Mouse (Mus musculus): ENCODE measurements around the gene Otoa. TPM values are rescaled to one million over a fixed set of nuclear protein-coding genes. Genes with fewer than 3 reads are reported as not detected.

Otoa gene
- polyA plus RNA-seq, 1 experiment from 2014 or later: not detected

DNA sequence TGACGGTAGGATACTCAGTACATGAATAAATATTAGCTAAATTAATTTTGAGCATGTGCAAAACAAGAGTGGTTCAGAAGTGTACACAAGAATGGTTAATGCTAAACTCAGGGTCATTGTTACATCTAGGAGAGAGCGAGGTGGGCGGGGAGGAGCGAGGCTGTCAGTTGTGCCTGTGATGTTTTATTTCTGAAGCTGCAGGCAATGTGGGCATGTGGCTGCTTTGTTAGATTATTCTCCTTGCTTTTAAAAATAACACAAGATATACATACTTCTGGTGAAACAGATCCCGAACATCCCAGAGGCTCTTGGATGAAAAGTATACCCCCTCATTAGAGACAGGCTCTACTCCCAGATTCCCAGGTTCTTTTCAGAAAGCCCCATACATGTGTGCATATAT lies 59.8 kb downstream of the Otoa start:
- Histone ChIP-seq H3K27me3 (no peaks in the 10 kb centered on the region), H3K4me2 (no peak overlapping the region), H3K36me3 (no peaks in the 10 kb centered on the region), H3K9ac (no peak overlapping the region), H3K27ac (no peak overlapping the region), H3K9me3 (no peaks in the 10 kb centered on the region), H3K4me1 (no peaks in the 10 kb centered on the region), H3K4me3 (no peak overlapping the region)
- WGBS: 74% methylated on average over 5 of the region's 5 CpGs
- no peak for ATAC-seq (ENCODE audit: borderline replicate concordance, extremely low read depth, low FRiP score, low TSS enrichment)

DNA sequence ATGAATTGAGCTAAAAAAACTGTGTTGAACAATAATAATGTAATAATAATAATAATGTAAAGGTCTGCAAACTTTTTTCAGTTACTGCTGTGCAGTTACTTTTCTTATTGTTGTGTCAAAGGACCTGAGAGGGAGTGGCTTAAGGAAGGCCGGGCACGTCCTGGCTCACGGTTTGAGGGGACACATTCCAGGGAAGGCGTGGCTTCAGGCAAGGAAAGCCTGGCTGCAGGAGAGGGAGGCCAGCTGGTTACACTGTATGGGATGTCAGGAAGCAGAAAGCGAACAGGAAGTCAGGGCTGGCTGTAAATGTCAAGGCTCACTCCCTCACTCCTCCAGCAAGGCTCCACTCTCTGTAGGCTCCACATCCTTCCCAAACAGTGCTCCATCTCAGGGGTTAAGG lies 69.2 kb downstream of the Otoa start:
- WGBS: 68% methylated on average over 5 of the region's 5 CpGs

DNA sequence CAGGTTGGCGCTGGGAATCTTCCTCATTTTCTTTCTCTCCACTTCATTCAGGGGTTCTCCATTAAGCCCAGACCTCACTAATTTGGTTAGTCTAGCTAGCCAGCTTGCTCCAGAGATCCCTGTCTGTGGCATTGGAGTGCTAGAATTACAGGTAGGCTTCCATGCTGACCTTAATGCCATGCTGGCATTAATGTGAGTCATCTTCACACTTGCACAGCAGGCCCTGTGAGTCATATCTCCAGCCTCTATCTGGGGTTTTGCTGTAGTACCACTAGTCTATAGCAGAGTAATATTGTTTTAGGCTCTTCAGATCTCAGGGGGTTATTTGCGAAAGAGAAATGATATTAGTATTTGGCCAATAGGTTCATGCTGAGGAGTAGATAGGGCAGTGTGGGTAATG lies 70.7 kb downstream of the Otoa start:
- Histone ChIP-seq H3K4me1 (no peaks in the 10 kb centered on the region), H3K27me3 (no peaks in the 10 kb centered on the region), H3K4me2 (no peak overlapping the region), H3K36me3 (no peaks in the 10 kb centered on the region), H3K9me3 (no peaks in the 10 kb centered on the region), H3K9ac (no peak overlapping the region), H3K27ac (no peak overlapping the region), H3K4me3 (no peak overlapping the region)
- no peak for ATAC-seq (ENCODE audit: borderline replicate concordance, extremely low read depth, low FRiP score, low TSS enrichment)
- 83% methylated on average over 2 of the region's 2 CpGs for WGBS

More for the DNA sequence above, 69.2 kb downstream of the Otoa start:
- Histone ChIP-seq H3K4me2 (no peak overlapping the region), H3K4me3 (no peak overlapping the region), H3K4me1 (no peaks in the 10 kb centered on the region), H3K27me3 (no peaks in the 10 kb centered on the region), H3K27ac (no peak overlapping the region), H3K36me3 (no peaks in the 10 kb centered on the region), H3K9ac (no peak overlapping the region), H3K9me3 (no peaks in the 10 kb centered on the region)
- no peak for ATAC-seq (ENCODE audit: borderline replicate concordance, extremely low read depth, low FRiP score, low TSS enrichment)

DNA sequence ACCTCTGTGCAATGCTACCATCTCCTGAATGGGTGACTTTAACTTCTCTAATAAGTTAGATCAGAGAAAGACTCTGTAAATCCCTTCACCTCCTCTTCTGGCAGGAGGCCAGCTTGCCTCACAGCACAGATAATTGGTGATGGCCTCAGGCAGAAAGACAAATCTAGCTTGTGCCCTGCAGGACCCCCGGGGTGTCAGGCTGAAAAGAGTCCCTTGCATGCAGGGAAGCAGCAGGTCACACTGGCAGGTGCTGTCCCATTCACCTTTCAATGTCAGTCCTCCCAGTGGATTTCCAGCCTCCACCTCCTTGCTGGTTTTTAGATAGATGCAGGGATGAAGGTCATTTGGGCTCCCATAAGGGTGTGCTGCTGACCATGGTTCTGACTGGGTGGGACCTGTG lies 84.2 kb downstream of the Otoa start:
- no peak for ATAC-seq (ENCODE audit: borderline replicate concordance, extremely low read depth, low FRiP score, low TSS enrichment)
- no peaks in the 10 kb centered on the region for H3K9me3 ChIP-seq
- no peaks in the 10 kb centered on the region for H3K27me3 ChIP-seq
- WGBS: 41% methylated on average over 1 of the region's 1 CpGs
- H3K36me3 ChIP-seq: no peaks in the 10 kb centered on the region
- H3K4me3 ChIP-seq: no peak overlapping the region
- no peaks in the 10 kb centered on the region for H3K4me1 ChIP-seq
- no peak overlapping the region for H3K9ac ChIP-seq
- no peak overlapping the region for H3K27ac ChIP-seq
- H3K4me2 ChIP-seq: no peak overlapping the region

DNA sequence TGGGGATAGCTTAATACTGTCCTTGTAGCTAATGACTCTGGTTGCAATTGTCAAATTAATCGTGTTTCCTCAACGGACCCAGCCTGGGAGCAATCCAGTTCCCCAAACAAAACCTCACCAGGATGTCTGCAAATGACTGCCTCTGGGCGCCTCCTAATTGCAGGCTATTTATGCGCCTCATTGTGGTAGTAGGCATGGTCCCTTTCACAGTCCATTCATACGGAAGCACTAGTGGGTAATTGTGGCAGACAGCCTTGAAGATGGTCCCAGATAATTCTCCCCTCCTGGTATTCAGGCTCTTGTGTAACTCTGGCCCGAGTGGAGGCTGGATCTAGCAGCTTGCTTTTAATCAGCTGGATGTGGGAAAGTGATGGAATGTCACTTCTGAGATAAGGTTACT lies 90.4 kb downstream of the Otoa start:
- 21% methylated on average over 6 of the region's 6 CpGs for WGBS
- Histone ChIP-seq H3K4me1 (no peaks in the 10 kb centered on the region), H3K36me3 (no peaks in the 10 kb centered on the region), H3K9ac (no peak overlapping the region), H3K4me2 (no peak overlapping the region), H3K27me3 (no peaks in the 10 kb centered on the region), H3K27ac (no peak overlapping the region), H3K9me3 (no peaks in the 10 kb centered on the region), H3K4me3 (no peak overlapping the region)
- no peak for ATAC-seq (ENCODE audit: borderline replicate concordance, extremely low read depth, low FRiP score, low TSS enrichment)

DNA sequence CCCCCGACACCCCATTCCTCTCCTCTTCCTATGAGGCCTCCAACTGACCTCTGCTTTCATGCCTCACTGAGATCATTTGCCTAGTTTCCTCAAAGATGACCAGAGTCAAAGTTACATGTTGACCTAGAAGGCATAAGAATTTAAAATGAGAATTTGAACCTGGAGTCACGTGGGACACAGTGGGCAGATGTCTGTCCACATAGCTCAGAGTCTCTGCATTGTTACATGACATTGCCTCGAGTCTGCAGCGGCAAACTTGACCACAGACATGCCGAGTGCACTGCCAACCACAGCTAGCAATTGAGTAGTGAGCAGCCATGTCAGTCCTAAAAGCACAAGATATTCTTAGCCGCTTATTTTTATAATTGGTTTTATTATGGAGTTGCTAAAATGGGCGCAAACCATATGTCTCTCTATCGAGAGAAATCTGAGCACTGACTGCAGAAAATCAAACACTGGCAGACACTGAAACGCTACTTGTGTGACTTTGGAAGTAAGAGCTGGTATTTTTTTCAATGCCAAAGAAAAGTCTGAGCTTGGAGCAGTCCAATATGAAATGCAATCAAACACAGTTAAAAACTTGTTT lies 105.8 kb downstream of the Otoa start:
- Histone ChIP-seq H3K36me3 (no peaks in the 10 kb centered on the region), H3K9me3 (no peaks in the 10 kb centered on the region), H3K4me2 (no peak overlapping the region), H3K27me3 (no peaks in the 10 kb centered on the region), H3K27ac (no peak overlapping the region), H3K4me3 (no peak overlapping the region), H3K9ac (no peak overlapping the region), H3K4me1 (no peaks in the 10 kb centered on the region)
- WGBS: 76% methylated on average over 9 of the region's 9 CpGs
- ATAC-seq (ENCODE audit: borderline replicate concordance, extremely low read depth, low FRiP score, low TSS enrichment): no peak

DNA sequence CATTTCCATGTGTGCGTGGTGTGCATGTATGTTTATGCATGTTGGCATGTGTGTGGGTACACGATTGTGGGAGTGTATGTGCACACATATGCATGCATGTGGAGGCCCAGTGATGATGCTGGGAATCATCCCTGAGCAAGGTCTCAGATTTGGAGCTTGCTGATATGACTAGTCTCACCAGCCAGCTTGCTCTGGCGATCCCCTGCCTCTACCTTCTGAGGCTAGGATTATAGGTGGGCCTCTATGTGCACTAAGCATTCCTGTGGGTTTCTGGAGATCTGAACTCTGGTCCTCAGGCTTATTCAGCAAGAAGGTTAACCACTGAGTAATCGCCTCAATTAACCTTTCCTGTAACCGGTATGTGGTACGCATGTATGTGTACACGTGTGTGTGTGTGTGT lies 107.5 kb downstream of the Otoa start:
- H3K4me3 ChIP-seq: no peak overlapping the region
- H3K9ac ChIP-seq: no peak overlapping the region
- no peaks in the 10 kb centered on the region for H3K36me3 ChIP-seq
- H3K9me3 ChIP-seq: no peaks in the 10 kb centered on the region
- ATAC-seq (ENCODE audit: borderline replicate concordance, extremely low read depth, low FRiP score, low TSS enrichment): no peak
- 84% methylated on average over 7 of the region's 7 CpGs for WGBS
- no peak overlapping the region for H3K4me2 ChIP-seq
- no peak overlapping the region for H3K27ac ChIP-seq
- no peaks in the 10 kb centered on the region for H3K4me1 ChIP-seq
- no peaks in the 10 kb centered on the region for H3K27me3 ChIP-seq

DNA sequence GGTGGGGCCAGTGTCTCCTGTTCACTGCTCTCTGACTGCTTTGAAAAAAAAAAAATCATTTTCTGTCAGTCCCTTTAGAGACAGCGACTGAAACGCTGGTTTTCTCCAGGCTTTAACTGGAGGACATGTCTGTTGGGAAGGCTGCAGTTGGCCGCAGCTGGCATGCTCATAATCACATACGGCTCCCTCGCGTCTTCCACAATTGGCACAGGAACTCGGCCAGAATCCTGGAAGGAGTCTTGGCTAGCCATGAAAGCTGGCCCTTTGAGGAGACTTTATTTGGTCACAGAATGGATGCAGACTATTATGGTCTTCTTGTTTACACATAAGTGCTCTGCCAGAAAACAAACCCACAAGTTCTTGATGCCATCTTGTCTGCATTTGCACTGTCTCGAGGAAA lies 117.5 kb downstream of the Otoa start:
- Histone ChIP-seq H3K4me3 (no peak overlapping the region), H3K27me3 (no peaks in the 10 kb centered on the region), H3K9me3 (no peaks in the 10 kb centered on the region), H3K9ac (no peak overlapping the region), H3K4me2 (no peak overlapping the region), H3K4me1 (no peaks in the 10 kb centered on the region), H3K36me3 (no peaks in the 10 kb centered on the region), H3K27ac (no peak overlapping the region)
- whole genome bisulfite sequencing: 67% methylated on average over 8 of the region's 8 CpGs
- no peak for ATAC-seq (ENCODE audit: borderline replicate concordance, extremely low read depth, low FRiP score, low TSS enrichment)

DNA sequence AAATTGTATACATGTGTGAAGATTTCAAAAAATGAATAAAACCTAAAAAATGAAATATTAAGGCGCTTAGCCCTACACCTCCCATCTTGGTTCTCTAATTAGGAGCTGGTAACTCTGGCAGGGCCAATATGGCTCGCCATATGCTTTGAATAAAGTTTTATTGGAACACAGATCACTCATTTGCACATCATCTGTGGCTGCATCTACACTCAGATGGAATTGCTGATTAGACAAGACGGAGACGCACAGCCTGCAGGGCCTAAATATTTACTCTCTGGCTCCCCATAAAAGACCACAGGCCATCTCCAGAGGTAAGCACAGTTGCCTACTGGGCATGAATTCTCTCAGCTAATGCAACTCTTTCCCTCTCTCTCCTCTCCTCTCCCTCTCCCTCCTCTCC lies 130.4 kb downstream of the Otoa start:
- no peak overlapping the region for H3K9ac ChIP-seq
- H3K4me2 ChIP-seq: no peak overlapping the region
- no peaks in the 10 kb centered on the region for H3K36me3 ChIP-seq
- 59% methylated on average over 4 of the region's 4 CpGs for WGBS
- ATAC-seq (ENCODE audit: borderline replicate concordance, extremely low read depth, low FRiP score, low TSS enrichment): no peak
- H3K4me3 ChIP-seq: no peak overlapping the region
- H3K9me3 ChIP-seq: no peaks in the 10 kb centered on the region
- H3K27ac ChIP-seq: no peak overlapping the region
- H3K4me1 ChIP-seq: no peaks in the 10 kb centered on the region
- no peaks in the 10 kb centered on the region for H3K27me3 ChIP-seq

Other genes starting within 250 kb of the Otoa start
- 35.5 and 42.1 TPM in 2 replicates for gene Eef2k, start 238.8 kb upstream of the Otoa start, polyA plus RNA-seq (2015; fragmentation: Nextera tagmentation; extraction: Ambion mirVana)
- gene Polr3e, start 163.9 kb upstream of the Otoa start, polyA plus RNA-seq (2015; fragmentation: Nextera tagmentation; extraction: Ambion mirVana): 33.3 and 34.0 TPM in 2 replicates
- gene Cdr2, start 99.3 kb upstream of the Otoa start, polyA plus RNA-seq (2015; fragmentation: Nextera tagmentation; extraction: Ambion mirVana): 10.6 and 10.9 TPM in 2 replicates
- 0.36 TPM in 1 of 2 replicates, not detected in the other for gene Mfsd13b, start 99.1 kb upstream of the Otoa start, polyA plus RNA-seq (2015; fragmentation: Nextera tagmentation; extraction: Ambion mirVana)
- gene Mettl9, start 47.2 kb upstream of the Otoa start, polyA plus RNA-seq (2015; fragmentation: Nextera tagmentation; extraction: Ambion mirVana): 146 and 149 TPM in 2 replicates
- 2.2 and 3.1 TPM in 2 replicates for gene Igsf6, start 7.1 kb upstream of the Otoa start, polyA plus RNA-seq (2015; fragmentation: Nextera tagmentation; extraction: Ambion mirVana)